Mouse (Mus musculus): ENCODE measurements at regions not wholly inside any gene's neighbourhood (a gene's known extent, or its start where the extent isn't known, plus 50 kb on each side); places are given as distances from the start of the nearest gene placed in this dataset.

DNA sequence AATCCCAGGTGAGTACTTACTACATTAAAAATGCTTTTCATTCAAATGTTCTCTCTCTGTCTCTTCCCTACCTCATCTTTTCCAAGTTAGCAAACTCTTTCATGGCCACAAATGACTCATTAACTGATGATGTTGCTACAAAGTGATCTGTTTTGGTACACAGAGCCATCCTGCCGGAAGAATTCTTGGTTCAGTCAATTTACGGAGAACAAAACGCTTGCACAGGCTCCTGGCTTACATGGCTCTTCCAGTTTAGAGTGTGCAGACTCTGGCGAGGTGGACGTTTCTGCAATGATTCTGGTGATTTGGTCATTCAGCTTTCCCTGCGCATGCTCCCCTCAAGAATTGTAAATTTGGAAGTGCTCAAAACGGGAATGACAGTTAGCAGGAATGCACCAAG, 131.4 kb upstream of the Sel1l start:
- 73% methylated on average over 7 of the region's 7 CpGs for WGBS
- Histone ChIP-seq H3K9ac (replicated peaks; ENCODE audit: low read length) (no peak overlapping the region), H3K36me3 (replicated peaks; ENCODE audit: control insufficient read depth, insufficient read depth, low read depth, low read length) (no peaks in the 10 kb centered on the region), H3K27ac (replicated peaks; ENCODE audit: low read depth, low read length) (no peak overlapping the region), H3K27me3 (ENCODE audit: control insufficient read depth, insufficient read depth, low read length) (no peaks in the 10 kb centered on the region), H3K4me2 (ENCODE audit: low read depth, low read length) (no peak overlapping the region), H3K9me3 (replicated peaks; ENCODE audit: control insufficient read depth, low read length) (no peaks in the 10 kb centered on the region), H3K4me3 (ENCODE audit: low read depth, low read length) (no peak overlapping the region), H3K4me1 (ENCODE audit: control insufficient read depth, insufficient read depth, low read length) (no peaks in the 10 kb centered on the region)
- ATAC-seq (replicated peaks; ENCODE audit: insufficient number of reproducible peaks, low FRiP score, low TSS enrichment, low read depth) (no peak), DNase-seq (ENCODE audit: low spot score) (no peak)

DNA sequence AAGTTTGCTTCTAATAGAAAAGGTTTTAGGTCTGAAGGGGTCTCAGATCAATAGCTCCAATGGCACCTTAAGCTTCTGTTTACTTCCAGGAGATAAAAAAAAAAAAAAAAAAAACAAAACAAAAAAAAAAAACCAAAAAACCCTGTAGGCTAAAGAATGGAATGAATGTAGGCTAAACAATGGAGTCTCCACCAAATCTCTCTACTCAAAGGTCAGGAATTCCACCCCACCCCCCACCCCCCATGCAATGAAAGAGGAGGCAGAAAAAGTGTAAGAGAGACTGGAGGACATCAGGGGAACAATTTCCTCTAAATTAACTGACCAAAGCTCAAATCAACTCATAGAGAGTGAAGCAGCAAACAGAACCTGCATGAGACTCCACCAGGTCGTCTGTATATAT, 122.1 kb upstream of the Sel1l start:
- ATAC-seq (replicated peaks; ENCODE audit: insufficient number of reproducible peaks, low FRiP score, low TSS enrichment, low read depth) (no peak), DNase-seq (ENCODE audit: low spot score) (no peak)
- Histone ChIP-seq H3K27ac (replicated peaks; ENCODE audit: low read depth, low read length) (no peak overlapping the region), H3K4me2 (ENCODE audit: low read depth, low read length) (no peak overlapping the region), H3K36me3 (replicated peaks; ENCODE audit: control insufficient read depth, insufficient read depth, low read depth, low read length) (no peaks in the 10 kb centered on the region), H3K4me3 (ENCODE audit: low read depth, low read length) (no peak overlapping the region), H3K9me3 (replicated peaks; ENCODE audit: control insufficient read depth, low read length) (no peaks in the 10 kb centered on the region), H3K4me1 (ENCODE audit: control insufficient read depth, insufficient read depth, low read length) (no peaks in the 10 kb centered on the region), H3K27me3 (ENCODE audit: control insufficient read depth, insufficient read depth, low read length) (no peaks in the 10 kb centered on the region), H3K9ac (replicated peaks; ENCODE audit: low read length) (no peak overlapping the region)
- 58% methylated on average over 1 of the region's 1 CpGs for WGBS

DNA sequence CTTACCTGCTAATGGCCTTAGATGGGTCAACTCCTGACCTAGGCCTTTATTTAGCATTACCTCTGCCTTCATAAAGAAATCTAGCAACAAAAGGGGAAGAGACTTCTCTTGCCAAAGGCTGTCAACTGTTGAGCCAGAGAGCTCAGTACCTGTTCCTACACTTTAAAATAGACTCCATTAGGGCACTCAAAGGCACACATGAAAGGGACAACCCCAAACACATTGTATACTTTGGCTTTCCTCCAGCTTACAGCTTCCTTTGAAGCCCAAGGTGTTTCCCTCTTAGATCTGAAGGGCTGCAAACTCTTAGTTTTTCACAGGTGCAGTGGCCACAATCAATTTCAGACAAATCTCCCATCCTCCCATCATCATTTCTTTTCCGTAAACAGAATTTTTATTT, 117.0 kb upstream of the Sel1l start:
- DNase-seq (ENCODE audit: low spot score) (no peak), ATAC-seq (replicated peaks; ENCODE audit: insufficient number of reproducible peaks, low FRiP score, low TSS enrichment, low read depth) (no peak)
- Histone ChIP-seq H3K27ac (replicated peaks; ENCODE audit: low read depth, low read length) (no peak overlapping the region), H3K36me3 (replicated peaks; ENCODE audit: control insufficient read depth, insufficient read depth, low read depth, low read length) (no peaks in the 10 kb centered on the region), H3K4me2 (ENCODE audit: low read depth, low read length) (no peak overlapping the region), H3K9ac (replicated peaks; ENCODE audit: low read length) (no peak overlapping the region), H3K4me3 (ENCODE audit: low read depth, low read length) (no peak overlapping the region), H3K4me1 (ENCODE audit: control insufficient read depth, insufficient read depth, low read length) (no peaks in the 10 kb centered on the region), H3K9me3 (replicated peaks; ENCODE audit: control insufficient read depth, low read length) (no peaks in the 10 kb centered on the region), H3K27me3 (ENCODE audit: control insufficient read depth, insufficient read depth, low read length) (no peaks in the 10 kb centered on the region)
- WGBS = 93% methylated on average over 1 of the region's 1 CpGs

DNA sequence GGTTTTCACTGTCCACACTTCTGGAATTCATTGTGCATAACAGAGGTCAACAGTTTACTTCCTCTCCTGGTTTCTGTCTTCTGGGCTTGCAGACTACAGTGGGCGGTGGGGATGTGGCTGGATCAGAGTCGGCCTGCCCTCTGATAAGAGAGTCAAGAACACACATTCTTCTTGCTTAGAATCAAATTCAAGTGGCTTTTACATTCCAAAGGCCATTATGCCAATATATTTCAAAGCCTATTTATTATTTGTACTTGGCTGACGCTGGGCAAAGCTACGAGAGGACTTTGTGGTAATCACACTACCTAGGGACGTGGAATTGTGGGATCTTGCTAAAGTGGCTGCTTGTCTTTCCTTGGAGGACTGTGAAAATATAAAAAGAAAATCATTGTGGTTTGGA, 114.3 kb upstream of the Sel1l start:
- ATAC-seq (replicated peaks; ENCODE audit: insufficient number of reproducible peaks, low FRiP score, low TSS enrichment, low read depth) (no peak), DNase-seq (ENCODE audit: low spot score) (no peak)
- H3K9ac ChIP-seq (replicated peaks; ENCODE audit: low read length) = no peak overlapping the region
- no peak overlapping the region for H3K4me3 ChIP-seq (ENCODE audit: low read depth, low read length)
- H3K4me1 ChIP-seq (ENCODE audit: control insufficient read depth, insufficient read depth, low read length) = no peaks in the 10 kb centered on the region
- H3K9me3 ChIP-seq (replicated peaks; ENCODE audit: control insufficient read depth, low read length) = no peaks in the 10 kb centered on the region
- H3K27ac ChIP-seq (replicated peaks; ENCODE audit: low read depth, low read length) = no peak overlapping the region
- no peaks in the 10 kb centered on the region for H3K27me3 ChIP-seq (ENCODE audit: control insufficient read depth, insufficient read depth, low read length)
- no peaks in the 10 kb centered on the region for H3K36me3 ChIP-seq (replicated peaks; ENCODE audit: control insufficient read depth, insufficient read depth, low read depth, low read length)
- WGBS = 60% methylated on average over 5 of the region's 5 CpGs
- no peak overlapping the region for H3K4me2 ChIP-seq (ENCODE audit: low read depth, low read length)

DNA sequence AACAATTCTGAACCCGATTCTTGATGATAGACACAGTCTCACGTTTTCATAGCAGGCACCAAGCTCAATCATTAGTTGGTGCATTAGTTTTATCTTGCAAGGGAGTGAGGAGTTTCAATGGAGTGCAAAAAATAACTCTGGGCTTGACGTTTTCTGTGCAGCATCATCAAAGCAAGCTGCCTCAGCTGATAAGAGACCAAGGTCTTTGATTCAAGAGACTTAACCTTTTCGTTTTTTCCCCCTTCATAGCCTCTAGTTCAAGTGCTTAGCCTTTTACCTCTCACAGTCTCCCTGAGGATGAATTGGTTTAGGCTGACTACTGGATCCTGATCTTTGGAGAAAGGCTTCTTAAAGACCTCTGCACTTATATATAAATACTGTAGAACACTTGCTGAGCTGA, 109.1 kb upstream of the Sel1l start:
- no peak for DNase-seq (ENCODE audit: low spot score)
- ATAC-seq (replicated peaks; ENCODE audit: insufficient number of reproducible peaks, low FRiP score, low TSS enrichment, low read depth) = no peak
- Histone ChIP-seq H3K4me1 (ENCODE audit: control insufficient read depth, insufficient read depth, low read length) (no peaks in the 10 kb centered on the region), H3K27me3 (ENCODE audit: control insufficient read depth, insufficient read depth, low read length) (no peaks in the 10 kb centered on the region), H3K9me3 (replicated peaks; ENCODE audit: control insufficient read depth, low read length) (no peaks in the 10 kb centered on the region), H3K4me3 (ENCODE audit: low read depth, low read length) (no peak overlapping the region), H3K27ac (replicated peaks; ENCODE audit: low read depth, low read length) (no peak overlapping the region), H3K36me3 (replicated peaks; ENCODE audit: control insufficient read depth, insufficient read depth, low read depth, low read length) (no peaks in the 10 kb centered on the region), H3K9ac (replicated peaks; ENCODE audit: low read length) (no peak overlapping the region), H3K4me2 (ENCODE audit: low read depth, low read length) (no peak overlapping the region)
- WGBS = 63% methylated on average over 4 of the region's 4 CpGs

DNA sequence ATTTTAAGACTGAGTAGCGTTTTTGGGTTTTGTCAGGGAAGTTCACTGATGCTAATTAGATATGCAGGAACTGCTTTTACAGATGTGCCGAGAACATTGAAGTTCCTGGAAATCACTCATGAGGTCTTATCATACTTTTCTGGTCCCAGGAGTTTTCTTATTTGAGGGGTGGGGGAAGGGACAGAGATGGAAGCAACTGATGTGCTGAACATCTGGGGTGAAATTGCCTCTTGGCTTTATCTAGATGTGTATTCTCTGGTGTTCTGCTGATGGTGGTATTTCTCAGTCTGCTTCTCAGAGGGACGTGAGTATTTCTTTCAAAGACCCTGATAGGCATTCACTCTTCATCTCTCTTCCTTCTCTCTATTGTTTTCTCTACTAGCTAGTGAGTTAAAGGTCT, 107.5 kb upstream of the Sel1l start:
- no peak overlapping the region for H3K27ac ChIP-seq (replicated peaks; ENCODE audit: low read depth, low read length)
- H3K4me1 ChIP-seq (ENCODE audit: control insufficient read depth, insufficient read depth, low read length) = no peaks in the 10 kb centered on the region
- WGBS = 84% methylated on average over 3 of the region's 3 CpGs
- no peaks in the 10 kb centered on the region for H3K27me3 ChIP-seq (ENCODE audit: control insufficient read depth, insufficient read depth, low read length)
- ATAC-seq (replicated peaks; ENCODE audit: insufficient number of reproducible peaks, low FRiP score, low TSS enrichment, low read depth) (no peak), DNase-seq (ENCODE audit: low spot score) (no peak)
- no peaks in the 10 kb centered on the region for H3K36me3 ChIP-seq (replicated peaks; ENCODE audit: control insufficient read depth, insufficient read depth, low read depth, low read length)
- no peak overlapping the region for H3K4me3 ChIP-seq (ENCODE audit: low read depth, low read length)
- H3K9me3 ChIP-seq (replicated peaks; ENCODE audit: control insufficient read depth, low read length) = no peaks in the 10 kb centered on the region
- no peak overlapping the region for H3K4me2 ChIP-seq (ENCODE audit: low read depth, low read length)
- H3K9ac ChIP-seq (replicated peaks; ENCODE audit: low read length) = no peak overlapping the region

DNA sequence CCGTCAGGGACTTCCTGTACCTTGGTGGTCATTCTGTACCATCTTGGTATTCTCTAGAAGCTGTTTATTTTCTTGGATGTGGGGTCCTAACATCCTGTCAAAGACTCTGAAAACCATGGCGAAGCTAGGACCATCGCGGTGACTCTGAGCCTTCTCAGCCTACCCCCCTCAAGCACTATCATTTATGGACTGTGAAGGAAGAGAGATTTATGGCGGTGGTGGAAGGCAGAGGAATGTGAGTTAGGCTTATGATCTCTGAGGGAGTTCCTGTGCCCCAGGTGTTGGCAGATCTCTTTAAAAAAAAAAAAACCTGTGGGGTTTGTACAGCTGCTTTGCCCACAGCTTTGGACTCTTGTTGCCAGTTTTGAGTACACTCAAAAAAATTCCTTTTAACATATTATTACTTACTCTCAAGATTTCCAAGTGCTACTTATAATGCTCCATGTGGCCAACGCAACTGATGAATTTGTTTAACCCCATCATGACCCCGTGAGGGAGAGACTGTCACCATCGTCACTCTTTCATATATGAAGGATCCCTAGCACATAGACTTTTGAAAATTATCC, 99.7 kb upstream of the Sel1l start:
- 80% methylated on average over 8 of the region's 8 CpGs for WGBS
- no peak overlapping the region for H3K27ac ChIP-seq (replicated peaks; ENCODE audit: low read depth, low read length)
- no peaks in the 10 kb centered on the region for H3K4me1 ChIP-seq (ENCODE audit: control insufficient read depth, insufficient read depth, low read length)
- no peak overlapping the region for H3K9ac ChIP-seq (replicated peaks; ENCODE audit: low read length)
- no peak for DNase-seq (ENCODE audit: low spot score)
- no peak overlapping the region for H3K4me2 ChIP-seq (ENCODE audit: low read depth, low read length)
- H3K36me3 ChIP-seq (replicated peaks; ENCODE audit: control insufficient read depth, insufficient read depth, low read depth, low read length) = no peaks in the 10 kb centered on the region
- H3K27me3 ChIP-seq (ENCODE audit: control insufficient read depth, insufficient read depth, low read length) = no peaks in the 10 kb centered on the region
- no peak for ATAC-seq (replicated peaks; ENCODE audit: insufficient number of reproducible peaks, low FRiP score, low TSS enrichment, low read depth)
- no peaks in the 10 kb centered on the region for H3K9me3 ChIP-seq (replicated peaks; ENCODE audit: control insufficient read depth, low read length)
- H3K4me3 ChIP-seq (ENCODE audit: low read depth, low read length) = no peak overlapping the region

DNA sequence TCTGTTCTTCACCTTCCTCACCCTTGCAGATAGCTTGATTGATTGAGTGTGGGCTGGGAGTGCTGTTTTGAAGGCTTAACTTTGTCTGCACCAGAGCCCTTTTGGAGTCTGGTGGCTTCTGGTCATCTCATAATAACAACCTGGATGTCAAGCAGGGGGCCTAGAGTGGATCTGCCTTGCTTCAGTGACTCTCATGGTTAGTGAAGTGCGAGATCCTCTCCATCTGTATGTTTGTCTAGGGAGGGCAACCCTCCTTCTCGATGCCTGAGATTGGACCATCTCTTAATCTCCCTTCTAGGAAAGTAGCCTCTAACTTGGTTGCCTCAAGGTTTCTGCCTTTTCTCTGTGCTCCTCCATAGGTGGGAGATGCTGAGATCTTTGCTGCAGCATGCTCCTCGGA, 99.0 kb upstream of the Sel1l start:
- Histone ChIP-seq H3K4me1 (ENCODE audit: control insufficient read depth, insufficient read depth, low read length) (no peaks in the 10 kb centered on the region), H3K27ac (replicated peaks; ENCODE audit: low read depth, low read length) (no peak overlapping the region), H3K36me3 (replicated peaks; ENCODE audit: control insufficient read depth, insufficient read depth, low read depth, low read length) (no peaks in the 10 kb centered on the region), H3K9ac (replicated peaks; ENCODE audit: low read length) (no peak overlapping the region), H3K4me2 (ENCODE audit: low read depth, low read length) (no peak overlapping the region), H3K27me3 (ENCODE audit: control insufficient read depth, insufficient read depth, low read length) (no peaks in the 10 kb centered on the region), H3K9me3 (replicated peaks; ENCODE audit: control insufficient read depth, low read length) (no peaks in the 10 kb centered on the region), H3K4me3 (ENCODE audit: low read depth, low read length) (no peak overlapping the region)
- no peak for DNase-seq (ENCODE audit: low spot score)
- no peak for ATAC-seq (replicated peaks; ENCODE audit: insufficient number of reproducible peaks, low FRiP score, low TSS enrichment, low read depth)
- 79% methylated on average over 3 of the region's 3 CpGs for WGBS
